Mouse (Mus musculus): ENCODE results near the gene Ltbp1. TPM values are rescaled to one million over a fixed set of nuclear protein-coding genes. Genes with fewer than 3 reads are reported as not detected.

Ltbp1 gene
- polyA plus RNA-seq, 1 experiment = not detected

DNA sequence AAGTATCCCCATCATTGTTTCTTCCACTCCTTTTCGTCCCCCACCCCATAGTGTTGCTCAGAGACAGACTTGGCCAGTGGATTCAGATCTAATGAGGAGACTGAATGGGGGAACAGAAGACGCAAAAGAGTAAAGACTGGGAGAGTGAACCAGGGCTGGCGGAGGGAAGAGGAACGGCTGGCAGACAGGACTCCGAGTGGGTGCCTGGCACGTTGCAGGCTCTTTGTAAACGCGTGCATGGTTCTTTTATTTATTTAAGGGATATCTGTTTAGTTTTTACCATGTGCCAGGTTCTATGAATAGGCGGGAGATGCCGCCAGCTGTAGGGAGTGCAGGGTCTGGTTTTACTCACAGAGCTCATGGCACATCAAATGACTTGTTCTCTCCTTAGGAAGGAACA lies 8.5 kb downstream of the Ltbp1 start:
- H3K27ac ChIP-seq (ENCODE audit: insufficient read depth, low read depth, low read length) = no peak overlapping the region
- no peak overlapping the region for H3K4me3 ChIP-seq (ENCODE audit: insufficient read depth, low read depth, low read length)
- 43% methylated on average over 10 of the region's 10 CpGs for WGBS
- TF ChIP-seq POLR2A (IDR thresholded peaks at IDR 0.05; ENCODE audit: insufficient read depth, low read depth, low read length) = no peak
- no peak for TF ChIP-seq CTCF (IDR thresholded peaks at IDR 0.05; ENCODE audit: insufficient read depth, low read depth, low read length)
- H3K4me1 ChIP-seq (ENCODE audit: control insufficient read depth, insufficient read depth, low read length) = peaks cover 2% of the 10 kb centered on the region; the same call in 1 of the 2 replicates

DNA sequence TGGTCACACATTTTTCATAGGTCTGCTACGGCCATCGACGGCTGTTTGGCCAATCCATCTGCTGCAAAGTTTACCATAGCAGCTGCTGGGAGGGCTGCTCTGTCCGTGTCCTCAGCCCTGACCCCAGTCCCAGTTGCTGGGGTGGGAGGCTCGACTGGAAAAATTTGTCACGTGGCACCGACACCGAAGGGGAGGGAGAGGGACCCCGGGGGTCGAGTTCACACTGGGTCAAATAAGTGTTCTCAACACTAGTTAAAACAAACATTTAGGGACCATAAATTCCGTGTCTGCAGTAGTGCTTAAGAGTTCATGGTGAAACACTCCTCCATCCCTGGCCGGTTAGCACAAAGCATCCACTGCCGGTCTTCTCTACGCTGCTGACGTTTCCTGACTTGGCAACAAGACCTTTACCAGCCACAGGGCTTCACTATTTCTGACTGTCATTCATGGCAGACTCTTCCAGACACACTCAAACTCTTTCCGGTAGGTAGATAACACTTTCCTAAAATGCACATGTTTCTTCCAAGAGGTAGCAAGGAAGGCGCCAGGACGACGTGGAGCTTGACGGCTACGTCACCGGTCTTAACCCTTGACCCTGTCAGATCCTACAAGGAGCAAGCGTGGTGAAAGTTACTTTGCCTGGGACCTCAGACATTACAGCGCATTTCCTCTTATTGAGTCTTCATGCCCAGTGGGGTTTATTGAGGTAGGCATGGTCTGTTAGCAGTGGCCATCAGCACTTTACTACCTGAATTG lies 9.4 kb downstream of the Ltbp1 start:
- TF ChIP-seq CTCF (IDR thresholded peaks at IDR 0.05; ENCODE audit: insufficient read depth, low read depth, low read length) = no peak
- no peak for TF ChIP-seq POLR2A (IDR thresholded peaks at IDR 0.05; ENCODE audit: insufficient read depth, low read depth, low read length)
- no peak overlapping the region for H3K27ac ChIP-seq (ENCODE audit: insufficient read depth, low read depth, low read length)

GRCm38 (mm10) chr17:75015546-75015945 lies 10.2 kb downstream of the Ltbp1 start:
- WGBS = 97% methylated on average over 6 of the region's 6 CpGs

More for the DNA sequence above, 9.4 kb downstream of the Ltbp1 start:
- Histone ChIP-seq H3K4me3 (ENCODE audit: insufficient read depth, low read depth, low read length) (no peak overlapping the region), H3K4me1 (ENCODE audit: control insufficient read depth, insufficient read depth, low read length) (peaks cover 2% of the 10 kb centered on the region; the same call in 1 of the 2 replicates)
- WGBS = 94% methylated on average over 24 of the region's 24 CpGs

DNA sequence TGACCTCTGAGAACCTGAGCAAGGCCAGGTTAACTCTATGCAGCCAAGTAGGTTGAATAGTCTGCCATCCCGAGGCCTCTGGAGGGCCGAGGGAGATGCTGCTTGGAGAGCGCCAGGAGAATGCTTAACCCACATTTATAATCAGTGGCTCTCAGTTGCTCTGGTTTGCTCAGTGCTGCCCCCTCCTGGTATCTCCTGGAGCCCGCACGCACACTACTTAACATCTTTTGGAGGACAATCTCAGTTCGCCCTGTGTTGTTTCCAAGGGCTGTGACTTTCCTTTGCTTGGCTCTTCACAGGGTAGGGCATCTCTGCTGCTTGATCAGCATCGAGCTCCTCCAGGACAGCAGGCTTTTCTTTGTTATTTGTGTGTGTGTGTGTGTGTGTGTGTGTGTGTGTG lies 12.1 kb downstream of the Ltbp1 start:
- TF ChIP-seq CTCF (IDR thresholded peaks at IDR 0.05; ENCODE audit: insufficient read depth, low read depth, low read length) (peak; percentile 18; the same call in 1 of the 2 replicates), POLR2A (IDR thresholded peaks at IDR 0.05; ENCODE audit: insufficient read depth, low read depth, low read length) (no peak)
- no peak overlapping the region for H3K4me3 ChIP-seq (ENCODE audit: insufficient read depth, low read depth, low read length)
- H3K27ac ChIP-seq (ENCODE audit: insufficient read depth, low read depth, low read length) = no peak overlapping the region
- H3K4me1 ChIP-seq (ENCODE audit: control insufficient read depth, insufficient read depth, low read length) = peaks cover 2% of the 10 kb centered on the region; the same call in 1 of the 2 replicates
- WGBS = 76% methylated on average over 7 of the region's 7 CpGs

More at GRCm38 (mm10) chr17:75015546-75015945, 10.2 kb downstream of the Ltbp1 start:
- Histone ChIP-seq H3K4me1 (ENCODE audit: control insufficient read depth, insufficient read depth, low read length) (peaks cover 2% of the 10 kb centered on the region; the same call in 1 of the 2 replicates), H3K4me3 (ENCODE audit: insufficient read depth, low read depth, low read length) (no peak overlapping the region), H3K27ac (ENCODE audit: insufficient read depth, low read depth, low read length) (no peak overlapping the region)
- no peak for TF ChIP-seq POLR2A (IDR thresholded peaks at IDR 0.05; ENCODE audit: insufficient read depth, low read depth, low read length)
- no peak for TF ChIP-seq CTCF (IDR thresholded peaks at IDR 0.05; ENCODE audit: insufficient read depth, low read depth, low read length)

DNA sequence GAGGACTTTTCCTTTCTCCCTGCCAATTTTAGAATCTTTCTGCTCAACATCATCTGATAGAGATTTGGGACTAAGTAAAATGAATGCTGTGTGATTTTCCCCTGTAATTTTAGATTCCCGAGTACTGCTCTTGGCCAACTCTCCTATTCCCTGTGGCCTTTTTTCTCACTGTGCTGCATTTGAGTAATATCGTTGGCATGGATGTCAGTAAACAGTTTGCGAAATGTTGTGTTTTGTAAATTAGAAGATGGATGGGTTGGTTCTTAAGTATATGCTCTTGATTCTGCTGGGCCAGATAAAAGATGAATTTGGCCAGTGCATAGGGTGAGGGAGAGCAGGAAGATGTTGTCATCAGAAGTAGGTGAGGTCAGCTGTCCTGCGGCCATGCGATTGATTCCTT lies 12.8 kb downstream of the Ltbp1 start:
- WGBS = 82% methylated on average over 5 of the region's 5 CpGs
- TF ChIP-seq CTCF (IDR thresholded peaks at IDR 0.05; ENCODE audit: insufficient read depth, low read depth, low read length) = no peak
- TF ChIP-seq POLR2A (IDR thresholded peaks at IDR 0.05; ENCODE audit: insufficient read depth, low read depth, low read length) = no peak
- Histone ChIP-seq H3K4me3 (ENCODE audit: insufficient read depth, low read depth, low read length) (no peak overlapping the region), H3K27ac (ENCODE audit: insufficient read depth, low read depth, low read length) (no peak overlapping the region), H3K4me1 (ENCODE audit: control insufficient read depth, insufficient read depth, low read length) (peaks cover 2% of the 10 kb centered on the region; the same call in 1 of the 2 replicates)

- H3K4me3 ChIP-seq (ENCODE audit: insufficient read depth, low read depth, low read length) = no peak overlapping the region
- 21% methylated on average over 7 of the region's 7 CpGs for WGBS
- H3K27ac ChIP-seq (ENCODE audit: insufficient read depth, low read depth, low read length) = no peak overlapping the region
- TF ChIP-seq POLR2A (IDR thresholded peaks at IDR 0.05; ENCODE audit: insufficient read depth, low read depth, low read length) = no peak
- TF ChIP-seq CTCF (IDR thresholded peaks at IDR 0.05; ENCODE audit: insufficient read depth, low read depth, low read length) = no peak
- H3K4me1 ChIP-seq (ENCODE audit: control insufficient read depth, insufficient read depth, low read length) = no peaks in the 10 kb centered on the region
Measured at GRCm38 (mm10) chr17:75020026-75020425, 14.7 kb downstream of the Ltbp1 start.

DNA sequence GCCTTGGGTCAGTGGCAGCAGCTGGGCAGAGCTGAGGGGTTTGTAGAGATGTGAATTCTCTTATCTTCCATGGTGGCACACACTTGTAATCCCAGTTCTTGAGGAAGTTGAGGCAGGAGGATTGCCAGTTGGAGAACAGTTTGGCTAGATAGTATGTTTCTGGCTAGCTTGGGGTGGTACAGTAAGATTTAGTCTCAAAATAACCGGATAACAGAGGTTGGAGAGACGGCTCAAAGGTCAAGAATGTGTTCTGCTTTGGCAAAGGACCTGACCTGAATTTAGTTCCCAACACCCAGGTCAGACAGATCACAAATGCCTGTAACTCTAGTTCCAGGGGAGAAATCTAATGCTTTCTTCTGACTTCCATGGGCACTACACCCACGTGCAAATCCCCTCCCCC lies 15.3 kb downstream of the Ltbp1 start:
- 78% methylated on average over 3 of the region's 3 CpGs for WGBS
- Histone ChIP-seq H3K4me1 (ENCODE audit: control insufficient read depth, insufficient read depth, low read length) (no peaks in the 10 kb centered on the region), H3K4me3 (ENCODE audit: insufficient read depth, low read depth, low read length) (no peak overlapping the region), H3K27ac (ENCODE audit: insufficient read depth, low read depth, low read length) (no peak overlapping the region)
- TF ChIP-seq CTCF (IDR thresholded peaks at IDR 0.05; ENCODE audit: insufficient read depth, low read depth, low read length) (no peak), POLR2A (IDR thresholded peaks at IDR 0.05; ENCODE audit: insufficient read depth, low read depth, low read length) (no peak)

DNA sequence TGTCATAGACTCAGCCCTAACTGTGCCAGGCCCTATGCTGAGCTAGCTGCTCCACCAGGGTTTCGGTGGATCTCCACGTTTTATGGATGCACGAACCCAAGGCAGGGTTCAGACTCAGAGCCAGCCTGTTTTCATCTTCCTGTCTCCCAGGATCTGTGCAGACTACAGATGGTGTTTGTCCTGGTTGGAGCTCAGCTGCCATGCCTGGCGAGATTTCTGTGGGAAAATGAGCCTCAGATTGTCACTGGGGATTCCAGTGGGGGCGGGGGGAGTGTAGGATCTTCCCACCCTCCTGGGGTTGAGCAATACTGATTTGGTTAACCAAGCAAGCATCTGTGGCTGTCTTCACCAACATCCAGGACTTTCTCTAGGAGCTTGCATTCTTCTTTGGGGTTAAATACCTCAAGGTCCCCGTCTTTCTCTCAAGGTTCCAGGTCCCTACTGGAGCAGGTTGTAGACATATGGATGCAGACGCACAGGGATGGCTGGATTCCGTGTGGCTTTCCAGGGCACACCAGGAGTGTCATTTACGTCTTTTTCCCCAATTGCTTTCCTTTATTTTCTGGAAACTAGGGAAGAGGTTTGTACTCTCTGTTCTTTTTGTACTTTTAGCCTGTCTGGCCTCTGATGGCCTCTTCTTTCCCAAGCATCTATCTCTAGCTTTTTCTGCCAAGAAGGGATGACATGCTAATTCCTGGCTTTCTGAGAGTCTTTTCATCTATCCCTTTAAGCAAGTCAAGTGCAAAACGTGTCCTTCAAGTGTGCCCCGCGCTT lies 22.2 kb downstream of the Ltbp1 start:
- H3K4me1 ChIP-seq (ENCODE audit: control insufficient read depth, insufficient read depth, low read length) = peaks cover 9% of the 10 kb centered on the region; the same call in 1 of the 2 replicates
- H3K4me3 ChIP-seq (ENCODE audit: insufficient read depth, low read depth, low read length) = no peak overlapping the region
- TF ChIP-seq CTCF (IDR thresholded peaks at IDR 0.05; ENCODE audit: insufficient read depth, low read depth, low read length) (no peak), POLR2A (IDR thresholded peaks at IDR 0.05; ENCODE audit: insufficient read depth, low read depth, low read length) (no peak)
- WGBS = 79% methylated on average over 12 of the region's 12 CpGs
- H3K27ac ChIP-seq (ENCODE audit: insufficient read depth, low read depth, low read length) = no peak overlapping the region

DNA sequence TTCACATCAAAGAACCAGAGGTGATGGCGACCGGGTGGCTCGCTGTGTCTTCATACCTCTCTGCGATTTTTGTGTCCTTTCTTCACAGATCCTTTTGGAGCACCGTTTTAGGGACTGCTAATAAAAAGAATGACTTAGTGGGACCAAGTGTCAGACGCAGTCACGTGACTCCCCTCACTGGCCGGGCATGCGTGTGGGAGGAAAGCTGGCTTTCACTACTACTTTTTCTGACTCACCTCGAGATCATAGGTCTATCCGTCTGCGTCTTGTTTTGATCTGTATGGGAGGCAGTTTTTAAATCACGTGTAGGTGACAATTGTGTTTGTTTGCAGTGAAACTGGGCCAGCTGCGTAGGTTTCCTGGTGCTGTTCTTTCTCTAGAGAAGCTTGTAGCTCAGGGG lies 28.0 kb downstream of the Ltbp1 start:
- TF ChIP-seq CTCF (IDR thresholded peaks at IDR 0.05; ENCODE audit: insufficient read depth, low read depth, low read length) = no peak
- Histone ChIP-seq H3K4me1 (ENCODE audit: control insufficient read depth, insufficient read depth, low read length) (peaks cover 4% of the 10 kb centered on the region; the same call in 1 of the 2 replicates), H3K27ac (ENCODE audit: insufficient read depth, low read depth, low read length) (no peak overlapping the region), H3K4me3 (ENCODE audit: insufficient read depth, low read depth, low read length) (no peak overlapping the region)
- WGBS = 73% methylated on average over 14 of the region's 14 CpGs

All from olfactory bulb, adult 2 months (tissue).